ENCODE assay signal across 8 mouse cellular contexts in genomic region chr4:63417318-63417957, GRCm38 (mm10). TPM values are rescaled to one million over a fixed set of nuclear protein-coding genes. Genes with fewer than 3 reads are reported as not detected.
DNase-seq lines count a peak whose midpoint lies in the region; ATAC-seq lines count a peak whose summit lies in the region.

No protein-coding gene starts in this region.

- H3K27me3 ChIP-seq in limb, embryonic 11.5 days (ENCODE audit: control insufficient read depth, insufficient read depth, low read length), result no peaks in the 10 kb centered on the region
- no peaks in the 10 kb centered on the region for H3K27me3 ChIP-seq in midbrain, embryonic 16.5 days (ENCODE audit: control insufficient read depth, insufficient read depth, low read depth, low read length)

- no peaks in the 10 kb centered on the region for H3K36me3 ChIP-seq in limb, embryonic 11.5 days (ENCODE audit: control insufficient read depth, insufficient read depth, low read length)
- H3K36me3 ChIP-seq in midbrain, embryonic 16.5 days (ENCODE audit: control insufficient read depth, insufficient read depth, low read length), result no peaks in the 10 kb centered on the region

- H3K9me3 ChIP-seq in limb, embryonic 11.5 days (ENCODE audit: control insufficient read depth, low read length), result no peaks in the 10 kb centered on the region
- no peaks in the 10 kb centered on the region for H3K9me3 ChIP-seq in midbrain, embryonic 16.5 days (replicated peaks; ENCODE audit: control insufficient read depth, low read length, poor library complexity, severe bottlenecking)

- 0 out of 2 replicates have a peak, but pooled peaks cover 3% of the 10 kb centered on the region for H3K4me1 ChIP-seq in limb, embryonic 11.5 days (ENCODE audit: control insufficient read depth, insufficient read depth, low read length)
- H3K4me1 ChIP-seq in midbrain, embryonic 16.5 days (ENCODE audit: control insufficient read depth, insufficient read depth, low read length), result peaks cover 4% of the 10 kb centered on the region; the same call in 1 of the 2 replicates

- ATAC-seq in limb, embryonic 11.5 days (ENCODE audit: insufficient number of reproducible peaks, low FRiP score, low TSS enrichment, low read depth), result peak; percentile 62
- peak; percentile 77 for ATAC-seq in midbrain, embryonic 16.5 days

- DNase-seq in ovary, postnatal 10 days (ENCODE audit: low spot score), result peak; percentile 69
- no peak for DNase-seq in ovary, adult 18-20 months (ENCODE audit: low spot score)
- DNase-seq in embryo, embryonic 10.5 days (ENCODE audit: low spot score), result peak; percentile 94
- DNase-seq in gastrocnemius, postnatal 4 days (ENCODE audit: low spot score in 2 of 2), result peak; percentile 69 to 87
- peak; percentile 65 to 83 for DNase-seq in kidney, adult 8-10 months
- DNase-seq in limb, embryonic 11.5 days (ENCODE audit: low spot score), result peak; percentile 91
- DNase-seq in spleen, postnatal 36 days (ENCODE audit: low spot score in 2 of 2), result peak; percentile 64 to 67

- no peak overlapping the region for H3K4me2 ChIP-seq in limb, embryonic 11.5 days (ENCODE audit: low read depth, severe bottlenecking)
- H3K4me2 ChIP-seq in midbrain, embryonic 16.5 days (ENCODE audit: low read length), result no peak overlapping the region

- no peak overlapping the region for H3K9ac ChIP-seq in limb, embryonic 11.5 days (ENCODE audit: low read length)
- peak overlapping the region; percentile 33; the same call in 1 of the 2 replicates for H3K9ac ChIP-seq in midbrain, embryonic 16.5 days (ENCODE audit: low read depth, low read length)

- H3K27ac ChIP-seq in limb, embryonic 11.5 days (replicated peaks; ENCODE audit: low read depth, low read length), result no peak overlapping the region
- no peak overlapping the region for H3K27ac ChIP-seq in midbrain, embryonic 16.5 days (ENCODE audit: low read length)

- no peak overlapping the region for H3K4me3 ChIP-seq in limb, embryonic 11.5 days (ENCODE audit: low read depth, low read length)
- no peak overlapping the region for H3K4me3 ChIP-seq in midbrain, embryonic 16.5 days (ENCODE audit: low read depth, low read length)

- WGBS in limb, embryonic 11.5 days, result 26% methylated on average over 9 of the region's 9 CpGs
- 18% methylated on average over 9 of the region's 9 CpGs for WGBS in midbrain, embryonic 16.5 days

RNA-seq across cellular contexts. Expression of gene Akna, which starts 14.3 kb away (rescaled TPM):
- total RNA-seq in gastrocnemius, postnatal 4 days (2021), result 1 to 10 TPM; 6.2 to 6.5 TPM
- 9.5 and 10.9 TPM in 2 replicates for polyA plus RNA-seq in limb, embryonic 11.5 days (2014; fragmentation: Nextera tagmentation; extraction: Ambion mirVana)
- polyA plus RNA-seq in midbrain, embryonic 16.5 days (2015; fragmentation: Nextera tagmentation; extraction: Ambion mirVana), result 5.3 and 6.0 TPM in 2 replicates

RNA-seq across cellular contexts. Expression of gene Orm2, which starts 55.2 kb away (rescaled TPM):
- not detected for total RNA-seq in gastrocnemius, postnatal 4 days (2021)
- polyA plus RNA-seq in limb, embryonic 11.5 days (2014; fragmentation: Nextera tagmentation; extraction: Ambion mirVana), result not detected in 2 replicates
- polyA plus RNA-seq in midbrain, embryonic 16.5 days (2015; fragmentation: Nextera tagmentation; extraction: Ambion mirVana), result not detected in 2 replicates
